Mouse (Mus musculus) cerebellum, adult (tissue): ENCODE data around the gene B630019K06Rik.
"Not testable (repeated sequence)": the region's sequence is repeated elsewhere in the genome, so short reads cannot be mapped to it uniquely, and the experiment has no call there.

ENCODE experiments used
- ATAC-seq: cut with Nextera tagmentation; 2 replicates; pipeline ENCODE4 v1.9.2; 2017; ENCODE audit warnings: mild to moderate bottlenecking, moderate library complexity, mixed read lengths; ENCODE audit not compliant: insufficient number of reproducible peaks, low FRiP score, low TSS enrichment

The B630019K06Rik gene

DNA sequence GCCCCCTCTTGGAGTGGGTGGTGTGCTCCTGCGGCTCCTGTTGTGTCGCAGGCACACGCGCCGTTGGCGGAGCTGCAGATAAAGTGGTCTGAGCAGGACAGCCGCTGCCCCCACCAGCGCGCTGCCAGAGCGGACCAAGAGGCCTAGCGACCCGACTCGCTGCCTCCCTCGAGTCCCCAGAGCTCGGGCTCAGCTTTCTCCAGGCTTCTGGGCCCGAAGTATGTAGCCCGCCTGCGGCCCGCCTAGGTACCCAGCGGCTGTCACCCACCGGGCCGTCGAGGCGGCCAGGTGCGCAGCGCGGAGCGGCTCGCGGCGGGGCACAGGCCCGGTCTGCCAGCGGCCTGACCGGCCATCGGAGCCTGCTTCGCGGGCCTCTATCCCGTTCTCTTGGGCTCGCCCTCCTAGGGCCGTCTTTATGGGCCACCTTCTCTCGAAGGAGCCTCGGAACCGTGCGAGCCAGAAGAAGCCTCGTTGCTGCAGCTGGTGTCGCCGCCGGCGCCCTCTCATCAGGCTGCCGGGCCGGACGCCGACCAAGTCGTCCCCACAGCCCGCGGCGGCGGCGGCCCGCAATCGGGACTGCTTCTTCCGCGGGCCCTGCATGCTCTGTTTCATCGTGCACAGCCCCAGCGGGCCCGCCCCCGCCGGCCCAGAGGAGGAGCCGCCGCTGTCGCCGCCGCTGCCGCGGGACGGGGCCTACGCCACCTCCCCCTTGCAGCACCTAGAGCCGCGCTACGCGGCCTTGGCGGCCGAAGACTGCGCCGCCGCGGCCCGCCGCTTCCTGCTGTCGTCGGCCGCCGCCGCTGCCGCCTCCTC is at the start of gene B630019K06Rik:
Gene B630019K06Rik (plus strand): TSS at position 40 of the 813 bp plus-strand sequence.
- ATAC-seq = peak; percentile 86

DNA sequence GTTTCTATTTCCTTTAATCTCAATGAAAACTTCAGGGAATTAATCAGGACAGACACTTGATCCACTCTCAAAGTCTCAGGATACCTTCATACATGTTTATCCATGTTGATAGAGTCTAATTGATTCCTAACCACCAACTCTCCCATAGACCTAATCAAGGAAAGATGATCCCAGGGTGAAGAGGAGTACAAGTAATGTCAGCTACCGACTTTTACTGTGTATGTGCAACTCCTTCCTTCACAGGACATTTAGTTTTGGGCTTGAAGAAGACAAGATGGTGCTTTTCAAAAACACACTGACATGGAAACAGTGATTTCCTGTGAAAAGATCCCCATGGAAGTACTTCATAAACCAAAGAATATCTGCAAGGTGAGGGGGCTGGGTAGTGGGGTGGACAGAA is 48.5 kb upstream of the B630019K06Rik start, which contains the start of gene Gm6592:
Gene Gm6592 (plus strand): TSS at position 301 of the 400 bp plus-strand sequence.
- no peak for ATAC-seq

GRCm38 (mm10) chrX:8852486-8852885 is 39.7 kb upstream of the B630019K06Rik start:
- ATAC-seq = no peak

DNA sequence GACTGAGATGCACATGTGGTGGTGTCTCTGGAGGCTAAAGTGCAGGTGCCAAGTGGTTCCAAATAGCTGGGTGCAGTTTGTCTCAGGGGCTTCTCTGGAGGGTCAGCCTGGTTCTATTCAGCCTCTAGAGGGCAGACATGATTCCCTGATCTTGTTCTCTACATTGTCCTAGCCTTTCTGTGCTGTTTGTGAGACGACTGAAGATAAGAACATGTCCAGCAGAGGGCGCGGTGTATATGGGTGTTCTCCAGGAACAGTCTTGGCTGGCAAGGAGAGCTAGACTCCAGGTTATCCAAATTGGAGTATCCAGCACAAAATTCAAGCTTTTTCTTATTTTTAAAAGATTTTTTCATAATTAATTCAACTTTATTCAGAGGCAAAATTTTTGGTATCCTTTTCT is 27.9 kb upstream of the B630019K06Rik start:
- not testable (repeated sequence) for ATAC-seq

- not testable (repeated sequence) for ATAC-seq
Measured at GRCm38 (mm10) chrX:8873953-8874352, 18.2 kb upstream of the B630019K06Rik start, which contains the start of gene Gm5751. Gene Gm5751 (plus strand): TSS chrX:8874253.

GRCm38 (mm10) chrX:8884336-8884735 is 7.8 kb upstream of the B630019K06Rik start:
- ATAC-seq = no peak

DNA sequence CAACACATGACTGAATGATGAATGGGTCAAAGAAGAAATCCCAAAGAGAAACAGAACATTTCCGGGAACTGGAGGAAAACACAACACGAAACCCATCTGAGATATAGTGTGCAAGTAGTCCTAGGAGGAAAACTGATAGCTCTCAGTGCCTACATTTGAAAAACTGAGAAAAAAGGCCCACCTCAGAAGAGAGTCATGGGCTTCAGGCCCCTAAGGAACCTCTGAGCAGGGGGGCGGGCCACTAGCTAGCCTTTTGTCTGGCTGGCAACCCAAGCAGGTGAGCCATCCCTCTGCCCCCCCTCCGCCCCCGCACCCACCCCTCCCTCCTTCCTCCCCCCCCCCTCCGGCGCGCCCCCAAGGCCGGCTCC is 223 bp upstream of the B630019K06Rik start:
- no peak for ATAC-seq

DNA sequence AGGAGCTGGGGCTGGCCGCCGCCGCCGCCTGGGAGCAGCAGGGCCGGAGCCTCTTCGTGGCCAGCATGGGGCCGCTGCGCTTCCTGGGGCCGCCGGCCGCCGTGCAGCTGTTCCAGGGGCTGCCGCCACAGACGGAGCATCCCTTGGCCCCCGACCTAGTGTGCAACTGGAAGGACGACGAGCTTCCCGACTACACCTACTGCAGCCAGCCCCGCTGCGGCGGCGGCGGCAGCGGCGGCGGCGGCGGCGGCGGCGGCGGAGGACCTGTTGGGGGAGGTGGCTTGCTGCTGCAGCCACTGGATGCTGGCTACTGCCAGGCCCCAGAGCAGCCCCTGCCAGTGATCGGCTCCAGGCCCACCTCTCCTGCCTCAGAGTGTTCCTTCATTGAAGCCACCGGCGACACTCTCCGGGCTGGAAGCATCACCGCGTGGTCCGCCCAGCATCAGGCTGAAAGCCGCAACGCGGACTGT is 1.0 kb downstream of the B630019K06Rik start:
- peak; percentile 65 for ATAC-seq

GRCm38 (mm10) chrX:8900823-8901222 is 8.6 kb downstream of the B630019K06Rik start:
- no peak for ATAC-seq

- no peak for ATAC-seq
Measured at GRCm38 (mm10) chrX:8901906-8902472, 9.8 kb downstream of the B630019K06Rik start.

GRCm38 (mm10) chrX:8921080-8921479 is 28.9 kb downstream of the B630019K06Rik start:
- ATAC-seq = no peak

DNA sequence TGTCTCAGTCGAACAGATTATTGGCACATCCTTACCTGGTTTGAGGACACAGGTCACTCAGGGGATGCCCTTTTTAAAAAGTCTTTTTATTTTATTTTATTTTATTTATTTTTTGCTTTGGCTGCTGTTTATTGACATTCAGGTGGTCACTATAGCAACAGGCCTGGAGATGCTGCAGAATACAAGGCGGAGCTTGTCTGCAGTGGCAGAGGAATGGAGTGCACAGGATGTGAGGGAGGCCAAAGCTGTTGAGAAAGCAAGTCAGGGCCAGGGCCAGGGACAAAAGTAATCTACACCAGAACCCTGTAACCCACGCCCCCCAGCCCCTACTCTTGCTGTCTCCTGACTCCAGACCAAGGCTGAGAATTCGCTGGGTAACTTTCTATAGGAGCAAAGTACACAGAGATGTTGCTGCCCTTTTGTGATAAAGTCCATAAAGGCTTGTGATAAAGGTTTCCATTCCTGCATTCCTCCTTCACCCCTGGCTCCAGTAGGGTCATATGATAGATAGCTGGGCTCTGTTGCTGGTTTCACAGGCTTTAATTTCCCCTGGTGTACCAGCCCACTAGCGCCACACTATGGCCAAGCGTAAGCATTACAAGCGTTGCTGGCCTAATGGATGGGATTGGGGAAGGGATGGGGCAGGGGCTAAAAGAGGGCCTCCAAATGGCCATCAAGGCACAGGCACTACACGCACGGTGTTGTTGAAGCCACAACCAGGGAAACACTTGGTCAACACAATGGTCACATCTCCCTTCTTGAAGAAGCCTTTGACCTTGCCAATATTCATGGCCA is 29.8 kb downstream of the B630019K06Rik start:
- no peak for ATAC-seq

- ATAC-seq = no peak
Measured at GRCm38 (mm10) chrX:8927308-8927707, 35.1 kb downstream of the B630019K06Rik start.

- ATAC-seq = no peak
Measured at GRCm38 (mm10) chrX:8944041-8944440, 51.9 kb downstream of the B630019K06Rik start.
